Mouse (Mus musculus) layer of hippocampus, postnatal 10 days (tissue): ENCODE data around the gene Hepacam2. TPM values are rescaled to one million over a fixed set of nuclear protein-coding genes. Genes with fewer than 3 reads are reported as not detected.
"Not testable (repeated sequence)": the region's sequence is repeated elsewhere in the genome, so short reads cannot be mapped to it uniquely, and the experiment has no call there.

Source experiments
- DNase-seq, 2 experiments: peaks; one replicate each; pipeline ENCODE4 v3.0.0; 2021; ENCODE audit warnings: low spot score in 2 of 2
- total RNA-seq, 2 experiments: library from RNA; stranded (reverse); gene quantifications; 2 replicates each; pipeline ENCODE4 v1.2.3; 2021

Hepacam2 gene
- total RNA-seq, 2 experiments from 2014 or later, result 0.30 to 0.87 TPM

GRCm38 (mm10) chr6:3463594-3463993 lies 34.5 kb downstream of the Hepacam2 start:
- DNase-seq, result no peak

- DNase-seq, result no peak
Observed at GRCm38 (mm10) chr6:3463026-3463425, 35.1 kb downstream of the Hepacam2 start.

- DNase-seq, result no peak
Observed at GRCm38 (mm10) chr6:3455944-3456536, 42.1 kb downstream of the Hepacam2 start.

GRCm38 (mm10) chr6:3454421-3454820 lies 43.7 kb downstream of the Hepacam2 start:
- no peak for DNase-seq

GRCm38 (mm10) chr6:3447404-3447803 lies 50.7 kb downstream of the Hepacam2 start:
- DNase-seq, result peak; percentile 69 to 75

GRCm38 (mm10) chr6:3443905-3444304 lies 54.2 kb downstream of the Hepacam2 start:
- DNase-seq, result no peak

GRCm38 (mm10) chr6:3436087-3436486 lies 62.0 kb downstream of the Hepacam2 start:
- DNase-seq, result no peak

GRCm38 (mm10) chr6:3430976-3431375 lies 67.1 kb downstream of the Hepacam2 start:
- not testable (repeated sequence) for DNase-seq

- no peak for DNase-seq
Observed at GRCm38 (mm10) chr6:3427047-3427446, 71.1 kb downstream of the Hepacam2 start.

- not testable (repeated sequence) for DNase-seq
Observed at GRCm38 (mm10) chr6:3425333-3425732, 72.8 kb downstream of the Hepacam2 start.

GRCm38 (mm10) chr6:3424613-3425277 lies 73.4 kb downstream of the Hepacam2 start:
- DNase-seq, result not testable (repeated sequence)

Other genes starting within 250 kb of the Hepacam2 start
- gene Samd9l, start 98.7 kb downstream of the Hepacam2 start, total RNA-seq, result 1 to 10 TPM; 2.9 to 5.3 TPM
- gene Vps50, start 84 bp upstream of the Hepacam2 start, total RNA-seq, result 10 to 100 TPM; 51.6 to 52.0 TPM